Mouse (Mus musculus) heart, embryonic 11.5 days (tissue): ENCODE data around the gene Sav1. TPM values are rescaled to one million over a fixed set of nuclear protein-coding genes. Genes with fewer than 3 reads are reported as not detected.

ENCODE experiments used
- ATAC-seq: fragments of 200-750 bp; cut with Nextera tagmentation; replicated peaks from 2 replicates; pipeline ENCODE4 v1.8.0; 2017; ENCODE audit warnings: moderate library complexity; ENCODE audit not compliant: insufficient number of reproducible peaks, low FRiP score, low TSS enrichment
- H3K27ac ChIP-seq: fragments of 300-500 bp; sonication (generic); 2 replicates; pipeline ENCODE4 v1.5.1; 2014; ENCODE audit warnings: mild to moderate bottlenecking, low read depth, low read length
- H3K27me3 ChIP-seq: fragments of 300-500 bp; sonication (generic); 2 replicates; pipeline ENCODE4 v1.6.1; 2014; ENCODE audit warnings: mild to moderate bottlenecking, low read length, mixed read lengths; ENCODE audit not compliant: control insufficient read depth, insufficient read depth
- H3K36me3 ChIP-seq: fragments of 300-500 bp; sonication (generic); 2 replicates; pipeline ENCODE4 v1.6.1; 2014; ENCODE audit warnings: mild to moderate bottlenecking, low read length, moderate library complexity, mixed read lengths; ENCODE audit not compliant: control insufficient read depth, insufficient read depth
- H3K4me1 ChIP-seq: fragments of 300-500 bp; sonication (generic); 2 replicates; pipeline ENCODE4 v1.6.1; 2014; ENCODE audit warnings: low read length; ENCODE audit not compliant: control insufficient read depth, insufficient read depth
- H3K4me2 ChIP-seq: fragments of 300-500 bp; sonication (generic); 2 replicates; pipeline ENCODE4 v1.6.1; 2014; ENCODE audit warnings: mild to moderate bottlenecking, moderate library complexity
- H3K4me3 ChIP-seq: fragments of 300-500 bp; sonication (generic); 2 replicates; pipeline ENCODE4 v1.5.1; 2014; ENCODE audit warnings: low read depth, low read length
- H3K9ac ChIP-seq: fragments of 300-500 bp; sonication (generic); 2 replicates; pipeline ENCODE4 v1.6.1; 2014; ENCODE audit warnings: mild to moderate bottlenecking, low read depth, low read length, moderate library complexity
- H3K9me3 ChIP-seq: fragments of 300-500 bp; sonication (generic); replicated peaks from 2 replicates; pipeline ENCODE4 v1.6.1; 2016; ENCODE audit warnings: low read length; ENCODE audit not compliant: control insufficient read depth
- WGBS: fragments of 180-500 bp; shearing (Covaris S2); extraction: QIAGEN DNeasy Blood & Tissue Kit; methylation state at CpG from one replicate; pipeline ENCODE4 v1.1.7; 2014; ENCODE audit not compliant: insufficient replicate concordance; 5-methylcytosine and 5-hydroxymethylcytosine counted together
- polyA plus RNA-seq: library from polyadenylated mRNA; unstranded; fragments of >200 nt; fragmentation: Nextera tagmentation; extraction: Ambion mirVana; gene quantifications from 2 replicates; pipeline ENCODE4 v1.2.1, GENCODE M21; 2014

Sav1 gene
- 6.4 and 7.4 TPM in 2 replicates for polyA plus RNA-seq

GRCm38 (mm10) chr12:69986786-69987497, at the start of gene Sav1:
Gene Sav1 (minus strand): TSS chr12:69987002.
- Histone ChIP-seq H3K4me1 (peaks cover 4% of the 10 kb centered on the region; the same call in 1 of the 2 replicates), H3K27me3 (no peaks in the 10 kb centered on the region), H3K9ac (peak within 1 kb of the TSS; percentile 97), H3K4me2 (peak within 1 kb of the TSS; percentile 70), H3K4me3 (peak within 1 kb of the TSS; percentile 94), H3K27ac (peak within 1 kb of the TSS; percentile 94), H3K9me3 (no peaks in the 10 kb centered on the region), H3K36me3 (peaks cover 12% of the 10 kb centered on the region)
- peak; percentile 95 for ATAC-seq
- under 1% methylated on average over 92 of the region's 102 CpGs for WGBS

- Histone ChIP-seq H3K9me3 (no peaks in the 10 kb centered on the region), H3K4me1 (no peaks in the 10 kb centered on the region), H3K36me3 (peaks cover 14% of the 10 kb centered on the region), H3K27ac (no peak overlapping the region), H3K27me3 (no peaks in the 10 kb centered on the region), H3K4me2 (no peak overlapping the region), H3K4me3 (no peak overlapping the region), H3K9ac (no peak overlapping the region)
- no peak for ATAC-seq
These were observed 39.4 kb upstream of the Sav1 start for GRCm38 (mm10) chr12:70026233-70026632.

DNA sequence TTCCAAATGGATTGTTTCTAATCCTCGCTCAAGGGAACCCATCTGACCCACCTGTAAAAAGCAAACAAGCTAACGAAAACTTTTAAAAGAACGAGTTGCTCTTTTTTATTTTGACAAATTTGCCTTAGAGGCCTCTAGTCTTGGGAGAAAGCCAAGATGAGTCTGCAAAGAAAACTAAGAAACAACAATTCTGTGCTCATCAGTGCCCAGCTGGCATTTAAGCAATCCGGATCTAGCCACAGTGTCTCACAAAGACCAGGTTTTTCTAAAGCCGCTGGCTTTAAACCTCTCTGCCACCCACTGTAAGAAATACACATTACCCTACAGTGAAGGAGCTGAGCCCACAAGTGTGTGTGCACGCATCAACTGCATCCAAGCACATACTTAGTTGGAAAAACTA, 38.6 kb upstream of the Sav1 start:
- Histone ChIP-seq H3K9ac (no peak overlapping the region), H3K9me3 (no peaks in the 10 kb centered on the region), H3K27me3 (no peaks in the 10 kb centered on the region), H3K4me2 (no peak overlapping the region), H3K4me3 (no peak overlapping the region), H3K4me1 (no peaks in the 10 kb centered on the region), H3K27ac (no peak overlapping the region), H3K36me3 (peaks cover 14% of the 10 kb centered on the region)
- 90% methylated on average over 6 of the region's 6 CpGs for WGBS
- no peak for ATAC-seq

- Histone ChIP-seq H3K4me2 (no peak overlapping the region), H3K9me3 (no peaks in the 10 kb centered on the region), H3K27me3 (no peaks in the 10 kb centered on the region), H3K9ac (no peak overlapping the region), H3K27ac (no peak overlapping the region), H3K36me3 (peaks cover 10% of the 10 kb centered on the region), H3K4me1 (no peaks in the 10 kb centered on the region), H3K4me3 (no peak overlapping the region)
- WGBS, result 75% methylated on average over 4 of the region's 4 CpGs
- no peak for ATAC-seq
These were observed 36.8 kb upstream of the Sav1 start for GRCm38 (mm10) chr12:70023580-70023979.

DNA sequence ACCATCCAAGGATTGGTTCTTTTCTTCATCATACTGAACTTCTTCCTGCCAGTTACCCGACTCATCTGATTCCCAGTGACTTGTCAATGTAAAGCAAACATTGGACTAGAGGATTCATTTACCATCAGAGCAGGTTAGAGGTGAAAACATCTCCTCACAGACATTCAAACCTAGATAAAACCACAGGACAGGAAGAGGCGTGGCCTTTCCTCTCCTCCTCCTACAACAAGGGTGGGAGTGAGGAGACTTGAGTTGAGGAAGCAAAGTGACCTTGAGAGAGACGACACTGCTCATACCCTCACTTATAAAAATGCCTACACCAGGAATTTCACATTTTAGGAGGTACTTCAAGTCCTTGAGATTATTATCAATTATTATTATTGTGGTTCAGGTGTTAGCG, 31.4 kb upstream of the Sav1 start:
- Histone ChIP-seq H3K9me3 (no peaks in the 10 kb centered on the region), H3K27ac (no peak overlapping the region), H3K27me3 (no peaks in the 10 kb centered on the region), H3K4me2 (no peak overlapping the region), H3K4me3 (no peak overlapping the region), H3K4me1 (peaks cover 7% of the 10 kb centered on the region), H3K36me3 (no peaks in the 10 kb centered on the region; the same call in 1 of the 2 replicates), H3K9ac (no peak overlapping the region)
- WGBS, result 71% methylated on average over 4 of the region's 4 CpGs
- no peak for ATAC-seq

- 44% methylated on average over 4 of the region's 4 CpGs for WGBS
- Histone ChIP-seq H3K4me3 (no peak overlapping the region), H3K4me1 (peaks cover 7% of the 10 kb centered on the region), H3K9ac (no peak overlapping the region), H3K4me2 (no peak overlapping the region), H3K27me3 (no peaks in the 10 kb centered on the region), H3K9me3 (no peaks in the 10 kb centered on the region), H3K36me3 (peaks cover 2% of the 10 kb centered on the region), H3K27ac (0 out of 2 replicates have a peak overlapping the region, but pooled peaks have one; percentile 15)
- no peak for ATAC-seq
These were observed 29.1 kb upstream of the Sav1 start for GRCm38 (mm10) chr12:70015936-70016335.

GRCm38 (mm10) chr12:70011681-70012080, 24.9 kb upstream of the Sav1 start:
- H3K4me3 ChIP-seq, result no peak overlapping the region
- H3K36me3 ChIP-seq, result peaks cover 5% of the 10 kb centered on the region; the same call in 1 of the 2 replicates
- no peak overlapping the region for H3K27ac ChIP-seq
- peaks cover 7% of the 10 kb centered on the region for H3K4me1 ChIP-seq
- no peak overlapping the region for H3K4me2 ChIP-seq
- no peak overlapping the region for H3K9ac ChIP-seq
- no peaks in the 10 kb centered on the region for H3K9me3 ChIP-seq
- no peaks in the 10 kb centered on the region for H3K27me3 ChIP-seq
- 77% methylated on average over 5 of the region's 5 CpGs for WGBS
- ATAC-seq, result no peak

DNA sequence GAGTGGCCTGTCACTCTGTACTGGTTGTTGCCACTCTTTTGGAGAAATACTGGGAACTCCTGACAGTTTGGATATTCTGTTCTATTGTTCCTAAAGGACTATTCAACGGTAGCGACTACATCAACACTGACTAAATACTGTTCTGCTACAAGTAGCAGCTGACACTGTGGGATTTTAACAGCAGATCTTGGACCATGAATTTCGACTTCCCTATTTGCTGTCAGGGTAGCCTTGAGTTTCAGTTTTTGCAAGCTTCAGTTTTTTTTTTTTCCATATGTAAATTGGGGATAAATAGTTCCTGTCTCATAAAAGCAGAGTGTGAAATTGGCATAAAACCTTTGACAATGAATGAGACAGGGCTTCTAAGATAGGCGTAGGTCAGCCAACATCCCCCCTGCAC, 23.6 kb upstream of the Sav1 start:
- WGBS, result 85% methylated on average over 4 of the region's 4 CpGs
- Histone ChIP-seq H3K9ac (no peak overlapping the region), H3K27me3 (no peaks in the 10 kb centered on the region), H3K4me3 (no peak overlapping the region), H3K9me3 (no peaks in the 10 kb centered on the region), H3K4me2 (no peak overlapping the region), H3K27ac (no peak overlapping the region), H3K4me1 (no peaks in the 10 kb centered on the region), H3K36me3 (peaks cover 5% of the 10 kb centered on the region; the same call in 1 of the 2 replicates)
- ATAC-seq, result no peak

DNA sequence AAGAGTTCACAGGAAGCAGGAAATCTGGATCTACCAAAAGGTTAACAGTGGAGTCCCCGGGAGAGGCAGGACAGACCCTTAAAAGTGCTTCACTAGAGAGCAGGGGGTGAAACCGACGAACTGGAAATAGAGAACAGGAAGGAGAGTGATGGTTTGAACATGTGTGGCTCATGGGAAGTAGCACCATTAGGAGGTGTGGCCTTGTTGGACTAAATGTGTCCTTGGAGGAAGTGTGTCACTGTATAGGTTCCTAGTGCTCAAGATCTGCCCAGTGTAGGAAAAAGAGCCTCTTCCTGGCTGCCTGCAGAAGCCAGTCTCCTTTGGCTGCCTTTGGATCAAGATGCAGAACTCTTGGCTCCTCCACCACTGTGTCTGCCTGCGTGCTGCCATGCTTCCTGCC, 18.3 kb upstream of the Sav1 start:
- 72% methylated on average over 4 of the region's 4 CpGs for WGBS
- Histone ChIP-seq H3K27me3 (no peaks in the 10 kb centered on the region), H3K27ac (no peak overlapping the region), H3K4me2 (no peak overlapping the region), H3K36me3 (no peaks in the 10 kb centered on the region), H3K4me1 (no peaks in the 10 kb centered on the region), H3K4me3 (no peak overlapping the region), H3K9ac (no peak overlapping the region), H3K9me3 (no peaks in the 10 kb centered on the region)
- no peak for ATAC-seq
